Mouse (Mus musculus) kidney, postnatal 14 days (tissue): ENCODE results near the gene Best3.
A peak's percentile ranks its signal among the peaks of the same experiment; 100 is the strongest.

Source experiments
- DNase-seq: peaks from one replicate; pipeline ENCODE4 v3.0.0; 2022; ENCODE audit warnings: mixed read lengths

Best3 gene

DNA sequence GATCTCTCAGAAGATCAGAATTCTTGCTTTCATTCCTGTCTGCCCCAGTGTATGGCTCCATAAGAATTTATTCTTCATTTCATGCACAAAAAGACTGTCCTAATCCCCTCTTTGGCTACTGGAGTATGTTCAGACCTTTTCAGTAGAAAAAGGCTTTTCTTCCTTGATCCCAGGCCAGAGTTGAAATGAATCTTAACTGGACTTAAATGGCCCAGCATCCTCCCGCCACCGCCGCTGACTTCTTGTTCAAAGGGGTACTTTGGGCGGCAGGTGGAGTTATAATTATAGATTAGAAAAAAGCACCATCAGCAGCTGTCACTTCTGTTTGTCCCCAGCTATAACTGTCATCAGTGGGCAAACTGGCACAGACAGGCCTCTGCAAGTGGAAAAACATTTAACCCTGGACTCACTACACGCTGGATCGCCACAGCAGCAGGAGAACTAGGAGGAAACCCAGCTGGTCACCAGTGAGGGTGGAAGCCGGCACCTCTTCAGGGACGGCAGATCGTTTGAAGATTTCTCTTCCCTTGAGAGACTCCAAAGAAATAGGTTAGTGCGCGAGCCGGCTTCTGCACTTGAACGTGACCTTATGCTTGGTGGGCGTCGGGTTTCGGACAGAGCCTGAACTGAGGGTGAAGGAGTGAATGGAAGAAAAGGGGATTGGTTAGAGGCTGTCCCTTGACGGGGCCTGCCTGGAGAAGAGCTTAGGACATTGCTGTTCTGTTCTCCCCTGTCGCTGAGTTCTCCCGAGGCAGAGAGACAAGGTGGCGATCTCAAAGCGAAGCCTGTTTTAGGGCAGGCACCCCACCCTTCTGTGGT lies at the start of gene Best3:
Gene Best3, plus strand, starts transcription at position 51 of the 819 bp plus-strand sequence.
- no peak for DNase-seq

DNA sequence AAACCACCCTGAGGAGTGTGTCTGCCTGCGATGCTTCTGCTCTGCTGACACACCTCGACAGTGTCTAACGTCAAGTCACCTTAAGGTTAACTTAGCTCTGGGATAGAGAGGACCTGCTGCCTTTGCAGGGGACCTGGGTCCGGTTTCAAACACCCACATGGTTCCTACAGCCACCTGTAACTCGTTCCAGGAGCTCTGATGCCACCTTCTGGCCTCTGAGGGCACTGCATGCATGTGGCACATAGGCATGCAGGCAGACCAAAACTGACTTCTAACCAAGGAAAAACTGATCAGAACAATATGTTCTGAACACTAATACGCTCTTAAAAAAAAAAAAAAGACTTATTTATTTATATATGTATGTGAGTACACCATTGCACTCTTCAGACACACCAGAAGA lies 43.1 kb upstream of the Best3 start:
- no peak for DNase-seq

DNA sequence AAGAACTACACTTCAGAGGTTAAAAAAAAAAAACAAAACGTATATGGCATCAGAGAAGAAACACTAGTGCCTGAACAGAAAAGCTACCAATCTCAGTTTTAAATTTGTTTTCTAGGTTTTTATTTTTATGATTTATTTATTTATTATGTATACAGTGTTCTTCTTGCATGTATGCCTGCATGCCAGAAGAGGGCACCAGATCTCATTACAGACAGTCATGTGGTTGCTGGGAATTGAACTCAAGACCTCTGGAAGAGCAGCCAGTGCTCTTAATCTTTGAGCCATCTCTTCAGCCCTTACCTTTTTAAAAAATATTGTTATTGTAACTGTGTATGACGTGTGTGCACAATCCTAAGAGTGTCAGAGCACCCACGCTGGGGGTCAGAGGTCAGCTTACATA lies 42.0 kb upstream of the Best3 start:
- DNase-seq, result no peak

DNA sequence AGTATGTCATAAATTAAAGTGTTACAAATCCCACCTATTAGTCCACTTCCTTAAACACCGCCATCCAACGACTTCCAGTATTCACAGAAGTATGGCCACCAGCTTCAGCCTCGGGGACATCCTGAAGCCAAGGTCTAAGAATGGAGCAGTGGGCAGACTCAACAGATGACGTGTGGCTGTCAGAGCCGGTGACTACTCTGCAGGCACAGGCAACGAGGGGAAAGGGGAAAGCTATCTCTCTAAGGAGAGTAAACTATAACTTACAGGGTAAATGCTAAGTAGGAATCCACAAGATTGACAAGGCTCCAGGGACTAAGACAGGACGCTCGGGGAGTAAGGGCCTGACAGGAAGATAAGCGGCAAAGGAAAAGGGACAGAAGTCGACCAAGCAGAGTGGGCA lies 41.2 kb upstream of the Best3 start:
- no peak for DNase-seq

DNA sequence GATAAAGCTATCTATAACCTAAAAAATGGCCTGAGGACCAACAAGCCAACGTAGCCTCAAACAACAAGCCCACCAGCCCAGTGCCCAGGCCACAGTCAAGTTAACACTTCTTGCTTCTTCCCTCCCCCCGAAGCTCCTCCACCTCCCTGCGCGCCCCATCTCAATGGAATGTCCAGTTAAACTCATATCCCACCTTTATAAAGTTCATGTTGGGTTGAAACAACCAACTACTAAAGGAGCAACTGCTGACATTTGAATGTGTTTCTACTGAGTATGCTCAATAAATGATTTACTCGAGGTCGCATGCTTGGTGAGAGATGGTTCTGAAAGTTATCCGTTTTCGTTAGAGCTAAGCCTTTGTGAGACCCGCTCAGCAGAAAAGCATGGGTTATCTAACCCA lies 37.7 kb upstream of the Best3 start:
- peak; percentile 47 for DNase-seq

DNA sequence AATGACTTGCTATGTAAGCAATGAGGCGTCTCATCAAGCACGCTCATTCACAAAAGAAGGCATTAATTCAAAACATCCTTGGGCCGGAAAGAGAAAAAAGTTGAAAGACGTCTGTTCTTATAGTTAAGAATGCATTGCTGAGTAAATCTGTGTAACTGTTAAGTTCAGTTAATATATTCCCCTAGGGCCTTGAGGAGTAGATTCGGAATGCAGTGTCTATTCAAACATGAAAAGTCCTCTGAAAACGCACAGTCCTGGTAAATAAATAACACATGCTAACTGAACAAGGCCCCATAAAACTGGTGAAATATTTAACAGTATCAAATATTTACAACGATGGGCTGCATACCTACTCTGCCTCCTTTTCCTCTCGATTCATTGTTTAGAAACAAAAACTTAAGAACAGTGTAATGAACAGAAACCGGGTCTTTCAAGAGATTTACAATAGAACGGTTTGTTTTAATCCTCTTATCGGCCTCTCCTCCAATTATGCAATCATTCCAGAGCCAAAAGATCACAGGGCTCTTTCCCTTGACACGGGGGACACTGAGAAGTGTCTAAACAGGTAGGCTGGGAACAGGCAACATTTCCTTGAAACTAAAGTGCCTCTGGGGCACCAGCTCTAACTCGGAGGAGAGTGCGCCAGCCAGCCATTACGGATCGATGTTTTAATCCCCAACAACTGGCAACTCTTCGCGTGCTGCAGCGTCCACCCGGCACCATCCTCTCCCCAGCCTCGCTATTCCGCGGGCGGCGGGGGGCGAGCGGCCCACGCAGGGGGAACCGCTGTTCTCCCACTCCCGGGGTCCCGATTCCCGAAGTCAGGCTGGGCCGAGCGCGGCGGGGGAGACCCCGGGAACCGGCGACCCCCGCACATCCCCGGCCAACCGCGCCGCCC lies 36.8 kb upstream of the Best3 start:
- DNase-seq, result peak; percentile 50

DNA sequence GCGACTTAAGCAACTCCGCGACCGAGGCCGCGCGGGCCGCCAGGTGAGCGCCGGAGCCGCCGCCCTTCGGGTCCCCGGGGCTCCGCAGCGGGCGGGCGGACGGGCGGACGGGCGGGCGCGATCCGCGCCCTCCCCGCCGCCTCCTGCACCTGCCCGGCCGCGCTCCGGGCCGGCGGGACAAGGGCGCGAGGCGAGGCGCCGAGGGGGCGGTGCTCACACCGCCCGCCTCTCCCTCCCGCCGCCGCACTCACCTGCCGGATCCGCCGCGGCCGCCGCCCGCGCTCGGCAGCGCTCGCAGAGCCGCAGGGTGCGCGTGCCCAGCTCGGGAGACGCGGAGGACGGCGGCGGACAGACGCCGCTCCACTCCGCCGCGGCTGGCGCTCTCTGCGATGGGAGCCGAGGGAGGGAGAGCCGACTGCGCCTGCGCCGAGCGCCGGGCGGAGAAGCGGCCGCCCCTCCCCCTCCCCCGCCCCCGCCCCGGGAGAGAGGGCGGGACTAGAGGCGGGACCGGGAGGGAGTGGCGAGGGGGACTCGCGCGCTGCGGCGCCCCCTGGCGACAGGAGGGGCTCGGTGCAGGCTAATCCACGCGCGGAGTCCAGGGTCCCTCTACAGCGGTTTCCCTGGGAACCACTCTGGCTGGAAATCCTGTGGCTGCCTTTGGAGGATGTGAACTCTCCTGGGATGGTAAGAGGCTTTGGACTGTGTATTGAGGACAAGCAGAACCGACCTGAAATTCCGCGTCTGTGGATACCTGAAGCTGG lies 35.9 kb upstream of the Best3 start, which contains the start of gene Rab3ip:
Gene Rab3ip, minus strand, starts transcription at position 761 of the 761 bp plus-strand sequence.
- peak; percentile 95 for DNase-seq

DNA sequence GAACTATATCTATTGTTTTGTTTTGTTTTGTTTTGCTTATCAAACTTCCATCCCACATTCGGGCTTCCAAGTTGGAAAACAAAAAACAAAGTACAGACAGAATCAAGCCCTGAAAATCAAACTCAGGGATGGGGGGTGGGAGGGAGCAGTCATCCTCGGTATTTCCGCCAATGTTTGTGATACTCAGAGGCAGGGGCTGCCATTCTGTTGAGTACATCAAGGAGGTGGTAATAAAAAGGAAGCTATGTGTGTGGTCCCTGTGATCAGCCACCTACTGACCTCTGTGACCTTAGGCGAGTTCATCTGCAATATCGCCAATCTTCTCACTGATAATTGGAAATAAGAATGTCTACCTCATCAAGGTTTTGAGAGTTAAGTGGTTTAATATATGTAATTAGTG lies 35.2 kb upstream of the Best3 start:
- DNase-seq, result no peak

DNA sequence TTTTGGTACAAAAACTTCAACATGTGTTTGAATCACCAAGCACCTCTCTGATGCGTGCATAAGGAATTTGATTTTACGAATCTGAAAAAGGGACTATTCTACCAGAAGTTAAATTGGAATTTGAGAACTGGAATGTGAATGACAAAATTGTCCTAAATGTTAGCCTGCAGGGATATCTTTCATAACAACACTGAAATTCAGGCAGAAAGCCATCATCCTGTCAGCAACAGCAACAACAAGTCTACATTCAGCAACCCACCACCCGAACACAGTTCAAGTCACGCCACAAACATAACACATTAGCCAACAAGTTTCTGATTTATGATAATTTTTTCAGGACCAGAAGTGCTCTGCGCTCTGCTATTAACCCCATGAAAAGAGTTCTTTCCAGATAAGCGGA lies 30.9 kb upstream of the Best3 start:
- no peak for DNase-seq

DNA sequence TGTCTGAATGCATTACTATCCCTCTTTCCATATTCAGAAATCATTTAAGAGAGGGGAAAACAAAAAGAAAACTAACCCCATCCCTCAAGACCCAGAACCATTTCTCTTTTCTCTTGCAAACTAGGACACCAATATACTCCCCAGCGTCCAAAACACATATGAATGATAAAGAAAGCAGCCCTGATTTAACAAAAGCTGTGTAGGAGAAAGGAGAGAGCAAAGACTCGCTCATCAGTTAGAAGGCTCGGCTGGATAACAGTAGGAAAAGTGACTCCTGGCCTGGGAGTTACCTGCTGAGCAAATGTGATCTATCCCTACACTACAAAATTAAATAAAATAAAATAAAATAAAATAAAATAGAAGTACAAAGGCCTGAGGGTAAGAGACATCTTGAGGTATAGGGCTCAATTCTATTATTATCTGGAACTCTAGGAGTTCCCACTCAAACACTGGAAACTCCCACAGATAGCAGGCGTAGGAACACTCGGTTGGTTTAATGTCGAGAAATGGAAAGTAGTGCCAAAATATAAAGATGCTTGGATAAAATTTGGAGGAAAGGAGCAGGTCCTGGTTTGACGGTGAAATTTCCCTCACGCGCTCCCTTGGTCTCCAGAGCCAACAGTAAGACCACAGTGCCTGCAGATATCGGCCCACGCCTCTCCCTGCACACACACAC lies 29.5 kb upstream of the Best3 start:
- DNase-seq, result no peak

DNA sequence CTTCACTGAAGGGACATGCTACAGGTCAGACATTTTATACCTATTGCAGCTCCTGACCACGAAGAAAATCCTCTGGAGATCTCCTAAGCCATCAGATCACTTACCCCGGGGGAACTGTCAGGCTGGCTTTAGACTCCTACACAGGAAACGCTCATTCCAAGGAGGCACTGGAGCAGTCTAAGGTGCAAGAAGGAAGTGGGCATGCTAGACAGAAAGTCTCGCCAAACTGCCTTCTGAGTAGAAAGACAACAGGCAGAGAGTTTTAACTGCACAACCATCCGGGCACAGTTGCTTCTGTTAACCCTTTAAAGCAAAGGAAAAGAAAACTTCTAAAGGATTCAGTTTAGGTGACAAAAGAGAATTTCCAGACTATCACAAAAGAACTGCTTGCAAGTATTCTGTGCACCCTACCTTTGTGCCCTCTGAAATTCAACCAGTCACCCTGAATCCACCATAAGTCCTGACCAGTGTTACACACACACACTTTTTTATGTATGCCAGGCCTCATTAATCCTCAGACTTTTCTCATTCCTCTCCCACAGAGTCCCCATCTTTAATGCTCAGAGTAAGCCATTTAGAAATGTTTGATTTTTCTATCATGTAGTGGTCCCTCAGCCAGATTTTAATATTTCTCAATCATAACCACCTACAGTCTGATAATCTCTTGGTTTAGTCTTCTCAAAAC lies 28.1 kb upstream of the Best3 start:
- DNase-seq, result peak; percentile 52

DNA sequence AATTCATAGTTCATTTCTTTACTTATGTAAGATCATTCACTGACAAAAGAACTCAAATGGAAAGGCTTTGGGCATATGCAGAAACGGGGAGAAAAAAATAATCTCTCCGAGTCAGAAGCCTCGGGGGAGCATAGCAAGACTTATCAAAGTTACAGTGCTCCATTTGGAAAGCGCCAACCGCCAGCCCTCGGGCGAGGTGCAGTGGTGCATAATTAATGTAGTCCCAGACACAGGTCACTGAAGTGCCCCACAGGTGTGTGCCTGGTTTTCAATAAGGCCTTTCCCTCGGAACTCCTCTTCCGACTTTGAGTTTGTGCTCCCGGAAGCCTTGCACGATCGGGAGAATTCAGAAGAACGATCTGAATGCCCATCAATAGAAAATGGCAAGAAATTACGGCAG lies 24.0 kb upstream of the Best3 start:
- peak; percentile 31 for DNase-seq

DNA sequence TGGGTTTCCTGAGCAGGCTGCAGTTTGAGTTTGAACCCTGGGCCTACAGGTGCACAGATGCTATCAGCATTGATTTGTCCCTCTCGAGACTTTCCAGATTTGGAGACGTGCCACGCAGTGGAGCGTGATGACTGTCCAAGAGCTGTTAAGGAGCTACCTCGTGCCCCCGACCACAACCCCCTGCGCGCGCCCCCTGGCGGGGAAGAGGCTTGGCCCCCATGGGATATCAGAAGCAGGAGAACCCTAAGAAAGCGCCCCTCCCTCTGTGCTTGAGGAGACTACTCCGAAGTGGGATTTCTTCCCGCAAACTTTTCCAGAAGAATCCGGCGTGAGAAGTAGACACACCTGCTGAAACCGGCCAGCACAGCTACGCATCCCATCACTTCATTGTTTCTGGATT lies 23.3 kb upstream of the Best3 start:
- peak; percentile 36 for DNase-seq

DNA sequence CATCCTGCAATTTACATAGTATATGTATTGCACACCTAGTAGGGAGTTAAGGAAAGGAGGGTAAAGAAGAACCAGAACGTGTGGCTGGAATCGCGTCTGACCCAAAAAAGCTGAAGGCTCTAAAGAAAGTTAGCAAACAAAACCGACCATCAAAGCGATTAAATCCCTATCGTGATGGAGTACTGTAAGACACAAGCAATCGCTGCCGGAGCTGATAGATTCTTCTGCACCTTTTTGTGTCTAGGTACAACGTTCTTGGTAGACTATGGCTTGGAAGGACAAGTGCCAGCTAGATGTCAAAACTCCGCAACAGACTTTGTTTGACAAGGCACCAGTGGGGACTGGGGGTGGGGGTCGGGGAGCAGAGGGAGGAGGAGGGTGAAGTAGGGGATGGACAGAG lies 22.0 kb upstream of the Best3 start:
- DNase-seq, result peak; percentile 43

DNA sequence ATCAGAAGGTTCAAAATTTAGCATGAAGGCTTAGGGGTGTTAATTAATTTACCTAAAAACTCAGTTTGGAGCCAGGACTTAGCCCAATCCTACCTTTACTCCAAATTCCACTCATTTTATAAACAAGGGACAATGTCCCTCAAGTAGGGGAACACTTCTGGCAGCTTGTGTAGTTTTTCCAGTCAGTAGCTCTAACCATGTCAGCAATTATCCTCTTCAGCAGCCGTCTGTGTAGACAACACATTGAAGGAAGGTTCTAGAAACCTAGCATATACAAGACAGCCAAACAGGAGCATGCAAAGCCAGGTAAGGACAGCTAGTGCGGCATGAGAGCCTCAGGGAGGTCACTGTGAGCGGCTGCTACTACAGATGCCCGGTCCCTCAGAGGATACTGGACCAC lies 21.5 kb upstream of the Best3 start:
- no peak for DNase-seq

DNA sequence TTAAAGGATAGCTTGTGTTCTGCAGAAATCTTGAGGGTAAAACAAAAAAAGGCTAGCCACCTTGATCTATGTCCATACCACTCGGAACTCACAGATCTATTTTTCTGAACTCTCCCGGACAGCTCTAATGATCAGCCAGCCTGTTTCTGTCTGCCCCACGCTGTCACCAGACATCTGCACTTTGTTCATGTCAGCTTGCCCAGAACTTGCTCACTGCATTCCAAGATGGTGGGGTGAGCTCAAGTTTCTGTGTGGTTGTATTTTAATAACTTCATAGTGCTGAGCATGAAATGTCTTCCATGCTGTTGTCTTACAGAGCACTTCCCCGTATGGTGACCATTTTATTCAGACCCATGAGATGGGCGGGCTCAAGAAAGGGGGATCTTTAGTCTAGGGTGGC lies 20.8 kb upstream of the Best3 start:
- peak; percentile 43 for DNase-seq

DNA sequence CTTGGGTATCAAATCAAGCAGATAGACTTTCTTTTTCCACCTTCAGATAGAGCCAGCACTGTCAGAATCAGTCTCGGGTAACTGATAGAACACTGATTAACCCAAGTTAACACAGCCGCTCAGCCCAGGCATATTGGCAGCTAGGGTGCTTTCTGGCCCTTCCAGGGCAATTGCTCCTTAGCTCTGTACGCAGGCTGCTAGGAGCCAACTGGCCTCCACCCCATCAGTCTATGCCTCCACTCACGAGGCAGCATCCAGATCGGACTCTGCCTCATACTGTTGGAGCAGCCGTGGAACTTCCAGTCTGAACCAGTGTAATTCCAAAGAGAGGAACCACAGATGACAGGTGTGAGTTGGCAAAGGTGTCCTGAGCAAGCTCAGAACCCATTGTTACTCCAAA lies 20.0 kb upstream of the Best3 start:
- peak; percentile 82 for DNase-seq

DNA sequence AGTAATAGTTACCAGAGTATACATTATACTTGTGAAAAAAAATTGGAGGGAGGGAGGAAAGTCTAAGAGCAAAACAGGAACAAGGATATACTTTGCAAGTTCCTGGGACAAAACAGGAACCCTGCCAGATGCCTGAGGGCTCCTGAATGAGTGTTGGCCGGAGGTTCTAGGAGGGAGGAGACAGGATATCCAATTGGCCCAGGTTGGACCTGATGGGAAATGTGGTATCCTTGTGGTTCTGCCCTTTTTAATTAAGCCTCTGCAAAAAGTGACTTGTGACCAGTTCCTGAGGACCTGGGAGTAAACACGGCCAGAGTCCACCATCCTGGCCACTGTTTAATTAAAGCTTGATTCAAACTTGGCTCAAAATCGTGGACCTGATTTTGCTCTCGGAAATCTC lies 17.4 kb upstream of the Best3 start:
- DNase-seq, result peak; percentile 75

DNA sequence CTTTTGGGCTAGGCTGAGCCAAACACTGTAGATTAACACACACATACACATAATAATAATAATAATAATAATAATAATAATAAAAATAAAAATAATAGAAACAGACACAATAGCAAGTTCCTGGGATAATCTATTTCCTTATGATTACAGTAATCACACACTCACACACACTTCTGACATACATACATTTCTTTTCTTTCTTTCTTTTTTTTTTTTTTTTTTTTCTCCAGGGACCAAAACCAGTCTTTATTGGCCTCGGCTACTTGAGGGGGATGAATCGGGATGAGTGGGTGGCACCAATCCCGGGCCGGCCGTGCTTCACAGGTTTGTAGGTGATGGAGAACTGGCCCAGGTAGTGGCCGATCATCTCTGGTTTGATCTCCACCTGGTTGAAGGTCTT lies 13.6 kb upstream of the Best3 start, which contains the start of gene Gm10271:
Gene Gm10271, minus strand, starts transcription at position 101 of the 400 bp plus-strand sequence.
- no peak for DNase-seq

DNA sequence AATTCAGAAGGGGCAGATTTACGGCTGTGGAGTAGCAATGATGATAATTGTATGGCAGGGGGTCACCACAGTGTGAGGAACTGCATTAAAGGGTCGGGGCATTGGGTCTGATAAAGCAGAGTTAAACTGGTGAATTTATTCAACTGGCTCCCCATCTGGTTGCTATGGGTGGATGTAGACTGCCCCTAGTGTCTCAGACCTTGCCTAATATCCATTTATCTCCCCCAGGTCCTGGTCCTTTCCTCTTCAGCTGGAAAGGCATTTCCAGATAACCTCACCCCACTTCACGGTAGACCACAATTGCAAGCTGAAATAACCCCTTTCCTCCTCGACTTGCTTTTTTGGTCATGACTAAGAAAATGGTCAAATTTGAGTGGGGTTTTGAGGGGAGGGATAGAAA lies 8.7 kb upstream of the Best3 start:
- DNase-seq, result no peak

DNA sequence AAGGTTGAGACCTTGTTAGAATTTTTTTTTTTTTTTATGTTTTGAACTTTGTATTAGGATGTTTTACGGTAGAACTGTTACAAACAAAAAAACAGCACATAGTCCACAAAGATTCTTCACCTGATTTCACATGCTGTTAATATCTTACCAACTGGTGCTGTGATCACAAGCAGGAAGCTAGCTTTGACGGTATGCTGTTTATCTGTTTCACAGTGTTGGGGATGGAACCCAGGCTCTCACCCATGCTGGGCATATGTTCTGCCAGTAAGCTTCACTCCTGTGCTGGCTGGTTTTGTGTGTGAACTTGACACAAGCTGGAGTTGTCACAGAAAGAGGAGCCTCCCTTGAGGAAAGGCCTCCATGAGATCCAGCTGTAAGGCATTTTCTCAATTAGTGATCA lies 8.3 kb upstream of the Best3 start:
- DNase-seq, result peak; percentile 51

DNA sequence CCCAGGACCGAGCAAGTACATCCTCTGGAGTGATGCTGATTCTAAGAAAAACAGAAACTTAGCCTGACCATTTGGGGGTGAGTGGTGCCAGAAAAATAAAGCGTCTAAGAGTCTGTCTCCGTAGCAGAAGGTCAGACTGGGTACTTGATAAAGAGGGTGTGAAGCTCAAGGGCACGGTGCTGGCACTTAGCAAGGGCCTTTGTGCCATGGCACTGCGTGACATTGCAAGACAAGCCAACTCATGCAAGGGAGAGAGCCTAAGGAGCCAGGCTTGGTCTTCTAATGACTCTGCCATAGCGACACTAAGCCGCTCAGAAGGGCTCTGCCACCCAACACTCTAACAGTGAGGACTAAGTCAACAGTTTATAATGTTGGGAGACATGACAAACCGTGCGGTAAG lies 7.3 kb upstream of the Best3 start:
- DNase-seq, result no peak
